Mouse (Mus musculus) liver, postnatal 0 days (tissue): ENCODE measurements around the gene Il17re. TPM values are rescaled to one million over a fixed set of nuclear protein-coding genes. Genes with fewer than 3 reads are reported as not detected.

ENCODE experiments used
- ATAC-seq: fragments of 200-750 bp; cut with Nextera tagmentation; 2 replicates; pipeline ENCODE4 v1.8.0; 2017; ENCODE audit warnings: mild to moderate bottlenecking, moderate library complexity
- DNase-seq: peaks from one replicate; pipeline ENCODE4 v3.0.0-alpha.2; 2016
- H3K27ac ChIP-seq: fragments of 300-500 bp; sonication (generic); 2 replicates; pipeline ENCODE4 v1.5.1; 2014; ENCODE audit warnings: antibody characterized with exemption, moderate library complexity, mild to moderate bottlenecking, low read depth
- H3K27me3 ChIP-seq: fragments of 300-500 bp; sonication (generic); 2 replicates; pipeline ENCODE4 v1.6.1; 2014; ENCODE audit warnings: low read length, control low read depth, mixed read lengths; ENCODE audit not compliant: insufficient read depth
- H3K36me3 ChIP-seq: fragments of 300-500 bp; sonication (generic); replicated peaks from 2 replicates; pipeline ENCODE4 v1.6.1; 2014; ENCODE audit warnings: mild to moderate bottlenecking, control low read depth, low read length, moderate library complexity, mixed read lengths; ENCODE audit not compliant: insufficient read depth
- H3K4me1 ChIP-seq: fragments of 300-500 bp; sonication (generic); 2 replicates; pipeline ENCODE4 v1.6.1; 2014; ENCODE audit warnings: antibody characterized with exemption, mild to moderate bottlenecking, control low read depth; ENCODE audit not compliant: insufficient read depth
- H3K4me2 ChIP-seq: fragments of 300-500 bp; sonication (generic); 2 replicates; pipeline ENCODE4 v1.6.1; 2014; ENCODE audit warnings: low read depth, mild to moderate bottlenecking, low read length, moderate library complexity, mixed read lengths
- H3K4me3 ChIP-seq: fragments of 300-500 bp; sonication (generic); 2 replicates; pipeline ENCODE4 v1.5.1; 2014; ENCODE audit warnings: low read depth, low read length
- H3K9ac ChIP-seq: fragments of 300-500 bp; sonication (generic); replicated peaks from 2 replicates; pipeline ENCODE4 v1.6.1; 2014; ENCODE audit warnings: mild to moderate bottlenecking, moderate library complexity
- H3K9me3 ChIP-seq: fragments of 300-500 bp; sonication (generic); 2 replicates; pipeline ENCODE4 v1.6.1; 2016; ENCODE audit warnings: mild to moderate bottlenecking, control low read depth, low read length, mixed read lengths
- CTCF ChIP-seq: sonication (generic); IDR thresholded peaks from 2 replicates; pipeline ENCODE4 v1.5.1; 2016; ENCODE audit warnings: antibody characterized with exemption, low read depth
- EP300 ChIP-seq: IDR thresholded peaks from 2 replicates; pipeline ENCODE4 v1.6.1; 2016; ENCODE audit warnings: antibody characterized with exemption, low read depth, mild to moderate bottlenecking
- WGBS: fragments of 180-500 bp; shearing (Covaris S2); extraction: QIAGEN DNeasy Blood & Tissue Kit; methylation state at CpG from one replicate; pipeline ENCODE4 v1.1.7; 2014; ENCODE audit not compliant: insufficient replicate concordance; 5-methylcytosine and 5-hydroxymethylcytosine counted together
- polyA plus RNA-seq: library from polyadenylated mRNA; unstranded; fragments of >200 nt; fragmentation: Nextera tagmentation; extraction: Ambion mirVana; gene quantifications from 2 replicates; pipeline ENCODE4 v1.2.1, GENCODE M21; 2015

The Il17re gene
- polyA plus RNA-seq, 1 experiment from 2014 or later: 0.49 TPM

- DNase-seq (no peak), ATAC-seq (no peak)
- Histone ChIP-seq H3K4me2 (no peak within 1 kb of the TSS), H3K4me3 (no peak within 1 kb of the TSS), H3K36me3 (no peaks in the 10 kb centered on the region), H3K9ac (no peak within 1 kb of the TSS), H3K27ac (no peak within 1 kb of the TSS), H3K9me3 (no peaks in the 10 kb centered on the region), H3K27me3 (peaks cover 18% of the 10 kb centered on the region; the same call in 1 of the 2 replicates), H3K4me1 (no peaks in the 10 kb centered on the region)
- 8% methylated on average over 32 of the region's 32 CpGs for WGBS
- TF ChIP-seq CTCF: no peak
- no peak for TF ChIP-seq EP300
Measured at GRCm38 (mm10) chr6:113501388-113502084, 43.3 kb downstream of the Il17re start, which contains the start of gene Prrt3. Gene Prrt3 (minus strand): TSS chr6:113501931.

GRCm38 (mm10) chr6:113502801-113503200 lies 44.5 kb downstream of the Il17re start:
- Histone ChIP-seq H3K9ac (no peak overlapping the region), H3K36me3 (no peaks in the 10 kb centered on the region), H3K4me3 (no peak overlapping the region), H3K9me3 (no peaks in the 10 kb centered on the region), H3K27me3 (peaks cover 18% of the 10 kb centered on the region; the same call in 1 of the 2 replicates), H3K4me1 (no peaks in the 10 kb centered on the region), H3K27ac (no peak overlapping the region), H3K4me2 (no peak overlapping the region)
- no peak for ATAC-seq
- WGBS: 66% methylated on average over 2 of the region's 2 CpGs
- DNase-seq: no peak
- no peak for TF ChIP-seq EP300
- no peak for TF ChIP-seq CTCF

DNA sequence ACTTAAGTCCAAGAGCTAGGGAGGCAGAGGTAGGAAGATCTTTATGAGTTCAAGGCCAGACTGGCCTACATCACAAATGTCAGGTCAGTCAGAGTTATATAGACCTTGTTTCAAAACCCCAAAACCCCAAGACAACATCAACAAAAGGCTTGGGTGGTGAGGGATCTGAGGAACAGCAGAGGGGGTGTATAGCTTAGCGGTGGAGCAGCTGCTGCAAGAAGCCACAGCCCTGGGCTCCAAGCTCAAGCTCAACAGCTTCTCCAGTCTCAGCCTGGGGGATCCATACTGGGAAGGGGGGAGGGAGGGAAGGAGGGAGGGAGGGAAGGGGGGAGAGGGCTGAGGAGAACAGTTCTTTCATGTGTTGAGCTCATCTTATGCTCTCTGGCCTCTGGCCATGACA lies 47.4 kb downstream of the Il17re start:
- Histone ChIP-seq H3K27ac (no peak overlapping the region), H3K27me3 (peaks cover 11% of the 10 kb centered on the region; the same call in 1 of the 2 replicates), H3K4me1 (no peaks in the 10 kb centered on the region), H3K4me3 (no peak overlapping the region), H3K36me3 (no peaks in the 10 kb centered on the region), H3K4me2 (no peak overlapping the region), H3K9ac (no peak overlapping the region), H3K9me3 (no peaks in the 10 kb centered on the region)
- ATAC-seq (no peak), DNase-seq (no peak)
- 88% methylated on average over 1 of the region's 1 CpGs for WGBS
- TF ChIP-seq EP300 (no peak), CTCF (no peak)

DNA sequence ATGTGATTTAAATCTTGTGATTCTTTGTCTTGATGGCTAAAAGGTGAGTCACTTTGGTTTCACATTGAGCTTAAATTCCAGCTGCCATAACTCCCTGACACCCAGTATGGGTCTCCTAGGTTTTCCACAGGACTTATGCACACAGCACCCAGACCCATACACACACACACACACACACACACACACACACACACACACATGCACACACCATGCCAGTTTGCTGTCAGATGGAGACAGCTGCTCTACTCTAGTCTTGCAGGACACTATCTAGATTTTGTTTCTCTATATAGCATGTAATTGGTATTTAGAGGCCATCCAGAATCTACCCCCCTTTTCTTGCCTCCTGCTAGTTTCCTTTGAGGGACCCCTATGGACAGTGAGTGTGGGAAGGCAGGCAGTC lies 48.8 kb downstream of the Il17re start:
- no peak overlapping the region for H3K9ac ChIP-seq
- H3K9me3 ChIP-seq: no peaks in the 10 kb centered on the region
- no peaks in the 10 kb centered on the region for H3K27me3 ChIP-seq
- ATAC-seq: no peak
- no peaks in the 10 kb centered on the region for H3K4me1 ChIP-seq
- no peak for TF ChIP-seq EP300
- no peak for TF ChIP-seq CTCF
- H3K4me2 ChIP-seq: no peak overlapping the region
- DNase-seq: no peak
- H3K4me3 ChIP-seq: no peak overlapping the region
- H3K36me3 ChIP-seq: no peaks in the 10 kb centered on the region
- H3K27ac ChIP-seq: no peak overlapping the region

DNA sequence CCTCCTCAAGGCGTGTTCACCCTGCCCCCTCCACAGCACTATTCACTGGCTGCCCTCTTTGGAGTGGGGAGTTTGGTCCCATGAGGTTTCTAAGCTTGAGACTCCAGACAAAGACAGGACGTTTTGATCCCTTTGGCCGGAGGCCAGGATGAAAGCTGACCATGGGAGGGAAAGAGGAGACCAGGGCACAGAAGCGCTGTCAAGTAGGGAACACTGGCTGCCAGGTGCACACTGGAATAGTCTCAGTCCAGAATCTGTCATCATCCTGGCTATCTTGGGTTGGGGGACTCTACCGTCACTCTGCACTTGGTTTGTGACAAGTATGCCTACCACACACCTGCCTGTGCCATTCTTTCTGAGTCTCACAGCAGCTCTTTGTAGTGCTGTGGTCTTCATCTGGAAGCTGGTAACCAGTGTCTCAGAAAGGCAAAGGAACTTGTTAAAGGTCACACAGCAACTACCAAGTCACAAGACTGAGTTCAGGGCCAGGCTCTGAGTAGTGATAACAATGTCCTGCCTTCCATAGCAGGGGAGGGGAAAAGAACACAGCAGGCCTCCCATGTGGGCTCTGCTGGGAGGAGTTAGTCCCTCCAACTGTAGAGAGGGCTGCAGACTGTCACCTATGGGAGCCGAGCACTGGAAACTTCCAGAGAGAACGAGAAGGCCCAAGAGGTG lies 50.1 kb downstream of the Il17re start:
- H3K27me3 ChIP-seq: no peaks in the 10 kb centered on the region
- H3K9me3 ChIP-seq: no peaks in the 10 kb centered on the region
- no peaks in the 10 kb centered on the region for H3K36me3 ChIP-seq
- TF ChIP-seq CTCF (no peak), EP300 (no peak)
- DNase-seq (no peak), ATAC-seq (no peak)
- no peak overlapping the region for H3K4me3 ChIP-seq
- WGBS: 66% methylated on average over 7 of the region's 7 CpGs
- no peak overlapping the region for H3K4me2 ChIP-seq
- H3K4me1 ChIP-seq: no peaks in the 10 kb centered on the region
- no peak overlapping the region for H3K9ac ChIP-seq
- H3K27ac ChIP-seq: no peak overlapping the region

DNA sequence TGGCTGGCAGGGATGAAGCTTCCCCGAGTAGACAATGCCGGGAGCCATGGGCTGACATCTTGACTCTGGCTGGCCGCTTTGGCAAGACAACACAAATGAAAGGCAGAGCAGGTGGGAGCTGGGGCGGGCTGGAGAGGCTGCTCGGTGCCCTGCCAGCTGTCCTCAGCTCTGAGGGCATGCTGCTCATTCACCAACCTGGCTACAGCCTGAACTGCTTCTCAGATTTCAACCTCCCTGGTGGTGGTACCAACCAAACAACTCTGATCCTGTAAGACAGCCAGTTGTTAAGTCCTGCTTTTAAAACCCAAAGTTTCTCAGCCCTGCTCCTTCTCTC lies 50.6 kb downstream of the Il17re start:
- H3K9me3 ChIP-seq: no peaks in the 10 kb centered on the region
- H3K4me3 ChIP-seq: no peak overlapping the region
- 0 out of 2 replicates have a peak, but pooled peaks cover 3% of the 10 kb centered on the region for H3K36me3 ChIP-seq
- TF ChIP-seq CTCF (no peak), EP300 (no peak)
- ATAC-seq (no peak), DNase-seq (no peak)
- no peak overlapping the region for H3K4me2 ChIP-seq
- no peaks in the 10 kb centered on the region for H3K27me3 ChIP-seq
- H3K9ac ChIP-seq: no peak overlapping the region
- WGBS: 65% methylated on average over 5 of the region's 5 CpGs
- H3K27ac ChIP-seq: no peak overlapping the region
- H3K4me1 ChIP-seq: no peaks in the 10 kb centered on the region
